Mouse (Mus musculus): ENCODE results near the gene Lmntd1.

DNA sequence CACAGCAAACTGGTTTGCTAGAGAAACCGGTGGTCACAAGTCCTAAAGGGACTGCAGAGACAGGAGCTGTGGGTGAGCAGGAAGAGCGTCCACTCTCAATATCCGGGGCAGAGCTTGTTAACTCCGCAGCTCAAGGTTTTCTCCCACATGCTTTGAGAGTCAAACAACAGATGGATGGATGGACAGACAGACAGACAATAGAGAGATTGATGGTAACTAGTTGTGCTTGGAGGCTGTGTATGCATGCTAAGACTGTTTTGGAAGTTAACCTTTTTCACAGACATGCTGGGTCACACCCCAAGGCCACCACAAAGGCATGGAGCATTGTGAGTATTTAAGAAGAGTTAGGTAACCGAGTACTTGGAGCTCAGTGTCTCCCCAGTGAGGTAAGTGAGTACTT is 5.4 kb downstream of the Lmntd1 start:
- no peak for TF ChIP-seq POLR2A (IDR thresholded peaks at IDR 0.05; ENCODE audit: low read depth, low read length)
- no peak for TF ChIP-seq CTCF (IDR thresholded peaks at IDR 0.05; ENCODE audit: borderline replicate concordance, insufficient read depth, low read length)

All from embryonic fibroblast, embryonic 13.5 days (primary cell).